Mouse (Mus musculus): ENCODE results near the gene Gm10638.
A peak's percentile ranks its signal among the peaks of the same experiment; 100 is the strongest.

The Gm10638 gene

GRCm38 (mm10) chr8:86740899-86741298 is 4.6 kb upstream of the Gm10638 start:
- DNase-seq = no peak

- DNase-seq = no peak
Measured at GRCm38 (mm10) chr8:86741627-86742026, 3.9 kb upstream of the Gm10638 start.

- no peak for DNase-seq
Measured at GRCm38 (mm10) chr8:86742605-86743345, 2.7 kb upstream of the Gm10638 start.

- no peak for DNase-seq
Measured at GRCm38 (mm10) chr8:86744313-86745220, 932 bp upstream of the Gm10638 start.

- peak; percentile 94 for DNase-seq
Measured at GRCm38 (mm10) chr8:86745935-86746441, 489 bp downstream of the Gm10638 start.

GRCm38 (mm10) chr8:86746511-86746910 is 1.0 kb downstream of the Gm10638 start:
- DNase-seq = peak; percentile 36

GRCm38 (mm10) chr8:86749842-86750241 is 4.3 kb downstream of the Gm10638 start:
- DNase-seq = no peak

- DNase-seq = no peak
Measured at GRCm38 (mm10) chr8:86756948-86757733, 11.6 kb downstream of the Gm10638 start.

- DNase-seq = no peak
Measured at GRCm38 (mm10) chr8:86758651-86759050, 13.2 kb downstream of the Gm10638 start.

GRCm38 (mm10) chr8:86759090-86759491 is 13.6 kb downstream of the Gm10638 start:
- no peak for DNase-seq

GRCm38 (mm10) chr8:86760746-86761145 is 15.2 kb downstream of the Gm10638 start:
- no peak for DNase-seq

GRCm38 (mm10) chr8:86762806-86763205 is 17.3 kb downstream of the Gm10638 start:
- DNase-seq = no peak

- DNase-seq = no peak
Measured at GRCm38 (mm10) chr8:86765155-86765554, 19.7 kb downstream of the Gm10638 start.

- no peak for DNase-seq
Measured at GRCm38 (mm10) chr8:86765669-86766068, 20.2 kb downstream of the Gm10638 start.

GRCm38 (mm10) chr8:86766548-86767211 is 21.2 kb downstream of the Gm10638 start:
- no peak for DNase-seq

GRCm38 (mm10) chr8:86768499-86768898 is 23.0 kb downstream of the Gm10638 start:
- DNase-seq = no peak

GRCm38 (mm10) chr8:86769945-86770715 is 24.6 kb downstream of the Gm10638 start:
- DNase-seq = no peak

GRCm38 (mm10) chr8:86779207-86779606 is 33.7 kb downstream of the Gm10638 start:
- DNase-seq = no peak

- DNase-seq = no peak
Measured at GRCm38 (mm10) chr8:86781094-86781493, 35.6 kb downstream of the Gm10638 start.

GRCm38 (mm10) chr8:86786498-86786897 is 41.0 kb downstream of the Gm10638 start:
- DNase-seq = no peak

- no peak for DNase-seq
Measured at GRCm38 (mm10) chr8:86787891-86788420, 42.5 kb downstream of the Gm10638 start.

Measured in cerebellum, adult 11-12 months (tissue).